Mouse (Mus musculus): ENCODE data around the gene Pex16.

Gene Pex16

DNA sequence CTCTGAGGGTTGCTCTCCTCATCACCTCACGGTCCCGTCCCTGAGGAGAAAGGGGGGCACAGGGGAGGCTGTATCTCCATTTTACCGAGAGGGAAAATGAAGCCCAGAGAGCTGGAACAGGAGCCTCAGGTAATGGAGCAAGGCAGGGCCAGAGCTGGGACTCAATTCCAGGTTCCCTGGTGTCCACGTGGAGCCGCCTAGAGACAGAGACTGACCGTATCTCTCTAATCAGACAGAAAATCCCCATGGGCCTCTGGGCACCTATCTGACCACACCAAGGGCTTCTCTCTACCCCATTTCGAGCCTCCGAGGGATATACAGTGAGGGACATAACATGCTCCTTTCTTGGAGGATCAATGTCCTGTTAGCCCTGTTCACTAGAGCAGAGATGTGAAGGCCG, 48.7 kb downstream of the Pex16 start:
- no peak for DNase-seq

- DNase-seq: no peak
Measured at GRCm38 (mm10) chr2:92423702-92424461, 49.4 kb downstream of the Pex16 start.

- DNase-seq: no peak
Measured at GRCm38 (mm10) chr2:92424462-92425308, 50.2 kb downstream of the Pex16 start.

DNA sequence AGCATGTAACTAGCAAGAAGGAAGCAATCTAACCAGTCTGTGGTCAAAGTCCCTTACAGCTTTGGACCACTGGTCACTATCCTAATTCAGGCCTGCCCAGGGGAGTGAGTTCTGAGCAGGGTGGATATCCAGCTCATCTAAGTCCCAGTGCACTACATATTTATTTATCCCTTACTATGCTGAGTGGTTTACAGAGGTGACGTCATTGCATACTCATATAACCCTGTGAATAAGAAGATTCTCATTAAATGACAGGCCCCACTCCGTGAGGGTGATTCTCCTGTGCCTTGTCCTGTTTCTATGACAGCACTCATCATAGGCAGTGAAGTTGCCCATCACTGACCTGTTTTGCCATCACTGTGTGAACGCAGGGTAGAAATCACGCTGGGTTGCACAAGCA, 50.9 kb downstream of the Pex16 start:
- DNase-seq: no peak

- no peak for DNase-seq
Measured at GRCm38 (mm10) chr2:92426426-92426825, 52.0 kb downstream of the Pex16 start.

- peak; percentile 49 for DNase-seq
Measured at GRCm38 (mm10) chr2:92427882-92428281, 53.4 kb downstream of the Pex16 start.

- DNase-seq: no peak
Measured at GRCm38 (mm10) chr2:92430089-92430488, 55.6 kb downstream of the Pex16 start.
